Mouse (Mus musculus): Measurements from ENCODE around the gene Rpl10-ps3.

Gene Rpl10-ps3

GRCm38 (mm10) chr9:50311036-50311545 lies 33.7 kb downstream of the Rpl10-ps3 start:
- DNase-seq (ENCODE audit: extremely low spot score, low spot score) = no peak

- peak; percentile 29 for DNase-seq (ENCODE audit: extremely low spot score, low spot score)
Measured at GRCm38 (mm10) chr9:50305666-50306402, 38.9 kb downstream of the Rpl10-ps3 start.

- DNase-seq (ENCODE audit: extremely low spot score, low spot score) = no peak
Measured at GRCm38 (mm10) chr9:50305046-50305445, 39.7 kb downstream of the Rpl10-ps3 start.

- no peak for DNase-seq (ENCODE audit: extremely low spot score, low spot score)
Measured at GRCm38 (mm10) chr9:50304004-50304403, 40.8 kb downstream of the Rpl10-ps3 start.

GRCm38 (mm10) chr9:50301722-50302121 lies 43.0 kb downstream of the Rpl10-ps3 start:
- DNase-seq (ENCODE audit: extremely low spot score, low spot score) = no peak

GRCm38 (mm10) chr9:50298389-50298788 lies 46.4 kb downstream of the Rpl10-ps3 start:
- no peak for DNase-seq (ENCODE audit: extremely low spot score, low spot score)
